Mouse (Mus musculus): ENCODE data around the gene Ptcd1. TPM values are rescaled to one million over a fixed set of nuclear protein-coding genes. Genes with fewer than 3 reads are reported as not detected.

The Ptcd1 gene
- polyA plus RNA-seq, 1 experiment from 2014 or later: 16.8 TPM

DNA sequence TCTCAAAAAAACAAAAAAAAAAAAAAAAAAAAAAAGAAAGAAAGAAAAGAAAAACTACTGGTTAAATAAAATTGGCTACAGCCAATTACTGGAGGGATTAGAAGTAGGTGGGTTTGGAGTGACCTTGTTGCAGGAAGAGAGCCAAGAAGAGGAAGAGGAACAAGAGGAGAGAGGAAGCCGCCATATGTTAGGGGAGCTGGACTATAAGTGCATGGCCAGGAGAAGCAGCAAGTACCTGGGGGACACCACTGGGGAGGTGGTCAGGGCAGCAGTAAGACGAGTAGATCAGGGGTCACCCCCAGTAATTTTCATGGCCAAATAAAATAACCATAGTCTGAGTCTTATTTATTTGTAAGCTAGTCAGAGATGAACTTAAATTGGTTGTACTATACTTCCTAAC is 18.3 kb upstream of the Ptcd1 start:
- 96% methylated on average over 2 of the region's 2 CpGs for WGBS
- no peak overlapping the region for H3K27ac ChIP-seq (ENCODE audit: low read depth, low read length)
- no peaks in the 10 kb centered on the region for H3K9me3 ChIP-seq (replicated peaks; ENCODE audit: control insufficient read depth, low read length)
- ATAC-seq (no peak), DNase-seq (ENCODE audit: low spot score) (no peak)
- peaks cover 4% of the 10 kb centered on the region for H3K4me1 ChIP-seq (ENCODE audit: control insufficient read depth, insufficient read depth, low read length)
- no peak overlapping the region for H3K4me2 ChIP-seq (ENCODE audit: low read length)
- no peak overlapping the region for H3K4me3 ChIP-seq (ENCODE audit: low read depth, low read length)
- no peak overlapping the region for H3K9ac ChIP-seq (ENCODE audit: low read length)
- no peaks in the 10 kb centered on the region for H3K27me3 ChIP-seq (replicated peaks; ENCODE audit: control insufficient read depth, insufficient read depth, low read length)
- peaks cover 72% of the 10 kb centered on the region for H3K36me3 ChIP-seq (ENCODE audit: control insufficient read depth, insufficient read depth, low read length)

DNA sequence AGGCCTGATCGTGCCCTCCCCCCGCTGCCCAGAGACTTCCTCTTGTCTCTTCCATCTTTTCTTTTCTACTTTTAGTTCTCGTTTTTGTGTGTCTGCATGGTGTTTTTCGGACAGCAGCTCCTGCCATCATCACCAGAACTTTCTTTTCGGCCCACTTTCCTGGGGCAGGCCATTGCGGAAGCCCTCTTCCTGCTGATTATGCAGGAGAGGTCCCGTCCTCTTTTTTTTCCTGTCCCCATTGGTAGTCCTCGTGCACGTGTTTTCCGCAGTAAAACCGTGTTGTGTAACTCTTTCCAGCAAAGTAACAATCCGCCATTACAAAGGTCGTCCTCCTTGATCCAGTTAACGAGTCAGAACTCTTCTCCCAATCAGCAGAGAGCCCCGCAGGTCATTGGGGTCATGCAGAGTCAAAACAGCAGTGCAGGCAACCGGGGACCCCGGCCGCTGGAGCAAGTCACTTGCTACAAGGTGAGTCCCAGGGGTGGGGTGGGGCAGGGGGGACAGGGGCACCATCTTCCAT is 11.6 kb upstream of the Ptcd1 start:
- Histone ChIP-seq H3K9me3 (replicated peaks; ENCODE audit: control insufficient read depth, low read length) (no peaks in the 10 kb centered on the region), H3K36me3 (ENCODE audit: control insufficient read depth, insufficient read depth, low read length) (peaks cover 100% of the 10 kb centered on the region), H3K27me3 (replicated peaks; ENCODE audit: control insufficient read depth, insufficient read depth, low read length) (no peaks in the 10 kb centered on the region), H3K4me1 (ENCODE audit: control insufficient read depth, insufficient read depth, low read length) (no peaks in the 10 kb centered on the region), H3K9ac (ENCODE audit: low read length) (no peak overlapping the region), H3K4me2 (ENCODE audit: low read length) (no peak overlapping the region), H3K27ac (ENCODE audit: low read depth, low read length) (no peak overlapping the region), H3K4me3 (ENCODE audit: low read depth, low read length) (no peak overlapping the region)
- ATAC-seq (no peak), DNase-seq (ENCODE audit: low spot score) (no peak)
- WGBS: 83% methylated on average over 18 of the region's 18 CpGs

DNA sequence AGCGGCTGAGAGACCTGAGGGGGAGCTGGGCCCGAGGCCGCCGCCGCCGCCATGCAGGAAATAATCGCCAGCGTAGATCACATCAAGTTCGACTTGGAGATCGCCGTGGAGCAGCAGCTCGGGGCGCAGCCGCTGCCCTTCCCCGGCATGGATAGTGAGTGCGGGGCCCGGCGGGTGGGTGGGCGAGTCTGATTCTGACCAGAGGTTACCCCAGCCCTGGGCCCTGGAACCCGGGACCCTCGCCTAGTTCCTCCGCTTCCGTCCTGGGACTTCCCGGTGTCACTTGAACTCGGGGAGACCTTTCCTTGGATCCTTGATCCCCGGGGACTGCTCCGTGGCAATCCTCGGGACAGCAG is 376 bp upstream of the Ptcd1 start:
- peak overlapping the region; percentile 88 for H3K4me3 ChIP-seq (ENCODE audit: low read depth, low read length)
- peaks cover 49% of the 10 kb centered on the region for H3K36me3 ChIP-seq (ENCODE audit: control insufficient read depth, insufficient read depth, low read length)
- no peaks in the 10 kb centered on the region for H3K9me3 ChIP-seq (replicated peaks; ENCODE audit: control insufficient read depth, low read length)
- peak; percentile 71 for ATAC-seq
- no peak for DNase-seq (ENCODE audit: low spot score)
- no peaks in the 10 kb centered on the region for H3K27me3 ChIP-seq (replicated peaks; ENCODE audit: control insufficient read depth, insufficient read depth, low read length)
- WGBS: under 1% methylated on average over 26 of the region's 28 CpGs
- H3K9ac ChIP-seq (ENCODE audit: low read length): peak overlapping the region; percentile 93
- peak overlapping the region; percentile 91 for H3K4me2 ChIP-seq (ENCODE audit: low read length)
- peaks cover 15% of the 10 kb centered on the region for H3K4me1 ChIP-seq (ENCODE audit: control insufficient read depth, insufficient read depth, low read length)
- H3K27ac ChIP-seq (ENCODE audit: low read depth, low read length): peak overlapping the region; percentile 58

DNA sequence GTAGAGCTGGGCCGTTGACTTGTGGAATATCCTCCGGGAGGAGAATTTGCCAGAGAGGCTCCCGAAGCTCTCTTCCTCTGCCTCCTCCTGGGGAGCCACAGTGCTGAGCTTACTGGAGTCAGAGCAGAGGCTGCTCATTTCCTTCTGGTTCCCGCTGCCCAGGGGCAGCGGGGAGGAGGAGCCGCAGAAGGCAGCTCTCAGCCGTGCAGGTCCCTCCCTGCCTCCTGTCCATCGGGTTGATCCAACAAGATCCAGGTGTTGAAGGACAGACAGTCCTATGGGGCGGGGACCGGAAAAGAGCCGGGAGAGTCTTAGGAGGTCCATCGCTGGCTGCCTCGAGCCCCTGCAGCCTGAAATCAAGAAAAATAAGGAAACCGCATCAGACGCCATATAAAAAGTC is 1.7 kb downstream of the Ptcd1 start:
- Histone ChIP-seq H3K9me3 (replicated peaks; ENCODE audit: control insufficient read depth, low read length) (no peaks in the 10 kb centered on the region), H3K27ac (ENCODE audit: low read depth, low read length) (no peak overlapping the region), H3K27me3 (replicated peaks; ENCODE audit: control insufficient read depth, insufficient read depth, low read length) (no peaks in the 10 kb centered on the region), H3K9ac (ENCODE audit: low read length) (no peak overlapping the region), H3K36me3 (ENCODE audit: control insufficient read depth, insufficient read depth, low read length) (peaks cover 42% of the 10 kb centered on the region), H3K4me2 (ENCODE audit: low read length) (no peak overlapping the region), H3K4me3 (ENCODE audit: low read depth, low read length) (no peak overlapping the region), H3K4me1 (ENCODE audit: control insufficient read depth, insufficient read depth, low read length) (peaks cover 15% of the 10 kb centered on the region)
- no peak for DNase-seq (ENCODE audit: low spot score)
- ATAC-seq: no peak
- 90% methylated on average over 15 of the region's 15 CpGs for WGBS

DNA sequence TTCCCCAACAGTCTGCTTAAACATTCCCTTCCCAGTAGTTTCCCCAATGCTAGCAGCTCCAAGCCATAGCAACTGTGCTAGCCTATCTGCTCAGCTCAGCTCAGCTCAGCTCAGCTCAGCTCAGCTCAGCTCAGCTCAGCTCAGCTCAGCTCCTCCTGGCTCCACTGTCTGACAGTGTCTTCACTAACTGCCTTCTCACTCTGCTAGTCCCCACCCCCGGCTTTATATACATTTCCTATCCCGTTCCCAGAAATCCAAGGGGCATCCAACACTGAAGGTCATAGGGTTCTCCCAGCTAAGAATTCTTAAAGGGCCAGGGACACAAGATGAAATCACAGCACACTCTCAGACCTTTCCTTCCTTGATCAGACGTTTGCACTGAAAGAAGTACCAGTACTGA is 2.2 kb downstream of the Ptcd1 start:
- no peak for ATAC-seq
- Histone ChIP-seq H3K27ac (ENCODE audit: low read depth, low read length) (no peak overlapping the region), H3K9ac (ENCODE audit: low read length) (no peak overlapping the region), H3K27me3 (replicated peaks; ENCODE audit: control insufficient read depth, insufficient read depth, low read length) (no peaks in the 10 kb centered on the region), H3K9me3 (replicated peaks; ENCODE audit: control insufficient read depth, low read length) (no peaks in the 10 kb centered on the region), H3K36me3 (ENCODE audit: control insufficient read depth, insufficient read depth, low read length) (peaks cover 46% of the 10 kb centered on the region), H3K4me1 (ENCODE audit: control insufficient read depth, insufficient read depth, low read length) (peaks cover 15% of the 10 kb centered on the region), H3K4me2 (ENCODE audit: low read length) (no peak overlapping the region), H3K4me3 (ENCODE audit: low read depth, low read length) (no peak overlapping the region)
- DNase-seq (ENCODE audit: low spot score): no peak
- WGBS: 76% methylated on average over 3 of the region's 3 CpGs

DNA sequence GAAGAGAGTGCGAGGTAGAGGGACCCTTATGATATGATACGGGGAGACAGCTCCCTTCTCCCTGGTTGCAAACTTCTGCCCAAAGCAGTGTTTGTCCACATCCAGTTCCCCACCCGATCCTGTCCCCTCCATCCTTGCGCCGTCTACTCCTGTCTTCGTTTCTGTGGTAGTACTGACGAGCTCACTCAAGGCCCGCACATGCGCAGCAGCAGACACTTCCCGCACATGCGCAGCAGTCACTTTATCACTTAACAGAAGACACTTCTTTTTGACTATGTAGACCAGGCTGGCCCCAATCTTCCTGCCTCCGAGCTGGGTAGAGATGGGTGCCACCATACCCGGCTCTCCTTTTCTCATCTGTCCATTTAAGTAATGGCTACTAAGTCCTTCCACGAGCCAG is 5.5 kb downstream of the Ptcd1 start:
- ATAC-seq (no peak), DNase-seq (ENCODE audit: low spot score) (no peak)
- no peaks in the 10 kb centered on the region for H3K27me3 ChIP-seq (replicated peaks; ENCODE audit: control insufficient read depth, insufficient read depth, low read length)
- no peak overlapping the region for H3K9ac ChIP-seq (ENCODE audit: low read length)
- H3K27ac ChIP-seq (ENCODE audit: low read depth, low read length): no peak overlapping the region
- 94% methylated on average over 14 of the region's 14 CpGs for WGBS
- H3K4me2 ChIP-seq (ENCODE audit: low read length): no peak overlapping the region
- no peak overlapping the region for H3K4me3 ChIP-seq (ENCODE audit: low read depth, low read length)
- peaks cover 6% of the 10 kb centered on the region for H3K4me1 ChIP-seq (ENCODE audit: control insufficient read depth, insufficient read depth, low read length)
- peaks cover 70% of the 10 kb centered on the region for H3K36me3 ChIP-seq (ENCODE audit: control insufficient read depth, insufficient read depth, low read length)
- no peaks in the 10 kb centered on the region for H3K9me3 ChIP-seq (replicated peaks; ENCODE audit: control insufficient read depth, low read length)

DNA sequence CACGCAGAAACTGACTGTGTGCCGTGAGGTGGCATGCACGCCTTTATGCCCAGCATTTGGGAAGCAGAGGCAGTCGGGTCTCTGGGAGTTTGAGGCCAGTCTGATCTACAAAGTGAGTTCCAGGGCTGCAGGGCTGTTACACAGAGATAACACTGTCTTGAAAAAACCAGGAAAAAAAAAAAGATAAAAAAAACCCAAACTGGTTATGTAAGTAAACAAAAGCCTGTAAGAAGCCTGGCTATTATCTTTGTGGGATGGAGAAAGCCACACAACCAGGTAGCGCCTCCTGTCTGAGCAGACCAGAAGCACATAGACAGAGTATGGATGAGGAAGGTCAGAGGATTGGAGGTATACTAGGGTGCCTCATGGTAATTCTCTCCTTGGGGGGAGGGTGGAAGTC is 14.2 kb downstream of the Ptcd1 start:
- DNase-seq (ENCODE audit: low spot score) (no peak), ATAC-seq (no peak)
- 94% methylated on average over 5 of the region's 5 CpGs for WGBS
- Histone ChIP-seq H3K27me3 (replicated peaks; ENCODE audit: control insufficient read depth, insufficient read depth, low read length) (no peaks in the 10 kb centered on the region), H3K4me3 (ENCODE audit: low read depth, low read length) (no peak overlapping the region), H3K36me3 (ENCODE audit: control insufficient read depth, insufficient read depth, low read length) (peaks cover 89% of the 10 kb centered on the region), H3K9me3 (replicated peaks; ENCODE audit: control insufficient read depth, low read length) (no peaks in the 10 kb centered on the region), H3K4me2 (ENCODE audit: low read length) (no peak overlapping the region), H3K9ac (ENCODE audit: low read length) (no peak overlapping the region), H3K4me1 (ENCODE audit: control insufficient read depth, insufficient read depth, low read length) (no peaks in the 10 kb centered on the region), H3K27ac (ENCODE audit: low read depth, low read length) (no peak overlapping the region)

DNA sequence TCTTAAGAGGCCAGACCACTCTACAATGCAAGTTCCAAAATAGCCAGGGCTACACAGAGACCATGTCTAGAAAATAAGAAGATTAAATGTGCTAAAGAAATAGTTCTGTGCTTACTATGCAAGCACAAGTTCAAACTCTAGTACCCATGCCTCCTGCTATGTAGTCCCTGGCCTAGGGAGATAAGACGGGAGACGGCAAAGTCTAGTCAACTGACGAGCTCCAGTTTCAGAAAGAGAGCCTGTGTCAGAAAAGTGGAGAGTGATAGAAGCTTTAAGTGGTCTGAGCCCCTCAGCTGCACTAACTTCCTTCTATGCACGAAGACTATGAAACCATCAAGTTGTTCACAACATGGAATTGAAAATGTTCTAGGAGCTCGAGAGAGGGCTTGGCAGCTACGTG is 17.6 kb downstream of the Ptcd1 start:
- Histone ChIP-seq H3K9me3 (replicated peaks; ENCODE audit: control insufficient read depth, low read length) (no peaks in the 10 kb centered on the region), H3K27me3 (replicated peaks; ENCODE audit: control insufficient read depth, insufficient read depth, low read length) (no peaks in the 10 kb centered on the region), H3K36me3 (ENCODE audit: control insufficient read depth, insufficient read depth, low read length) (peaks cover 100% of the 10 kb centered on the region), H3K27ac (ENCODE audit: low read depth, low read length) (no peak overlapping the region), H3K4me3 (ENCODE audit: low read depth, low read length) (no peak overlapping the region), H3K4me2 (ENCODE audit: low read length) (no peak overlapping the region), H3K9ac (ENCODE audit: low read length) (no peak overlapping the region), H3K4me1 (ENCODE audit: control insufficient read depth, insufficient read depth, low read length) (no peaks in the 10 kb centered on the region)
- ATAC-seq: no peak
- no peak for DNase-seq (ENCODE audit: low spot score)
- 92% methylated on average over 6 of the region's 6 CpGs for WGBS

DNA sequence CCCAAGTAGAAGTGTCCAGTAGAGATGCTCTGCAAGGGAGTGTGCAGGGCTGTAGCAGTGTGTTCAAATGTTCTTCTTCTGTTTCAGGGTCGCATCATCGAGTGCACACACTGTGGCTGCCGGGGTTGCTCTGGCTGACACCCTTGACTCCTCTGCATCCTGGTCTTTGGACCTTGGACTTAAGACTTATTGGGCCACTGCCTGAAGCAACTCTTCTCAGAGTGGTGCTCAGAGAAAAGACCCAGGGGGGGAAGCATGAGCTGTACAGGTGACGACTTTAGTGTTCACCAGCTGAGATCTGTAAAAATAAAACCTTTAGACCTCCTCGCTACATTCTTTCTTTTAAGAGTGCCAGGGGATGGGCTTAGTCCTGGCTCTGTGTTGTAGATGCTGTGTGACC is 19.2 kb downstream of the Ptcd1 start:
- no peak overlapping the region for H3K4me2 ChIP-seq (ENCODE audit: low read length)
- peaks cover 100% of the 10 kb centered on the region for H3K36me3 ChIP-seq (ENCODE audit: control insufficient read depth, insufficient read depth, low read length)
- no peak overlapping the region for H3K27ac ChIP-seq (ENCODE audit: low read depth, low read length)
- no peaks in the 10 kb centered on the region for H3K4me1 ChIP-seq (ENCODE audit: control insufficient read depth, insufficient read depth, low read length)
- ATAC-seq (no peak), DNase-seq (ENCODE audit: low spot score) (no peak)
- H3K4me3 ChIP-seq (ENCODE audit: low read depth, low read length): no peak overlapping the region
- no peaks in the 10 kb centered on the region for H3K27me3 ChIP-seq (replicated peaks; ENCODE audit: control insufficient read depth, insufficient read depth, low read length)
- no peaks in the 10 kb centered on the region for H3K9me3 ChIP-seq (replicated peaks; ENCODE audit: control insufficient read depth, low read length)
- WGBS: 94% methylated on average over 5 of the region's 5 CpGs
- H3K9ac ChIP-seq (ENCODE audit: low read length): no peak overlapping the region

All from forebrain, embryonic 14.5 days (tissue).